Mouse (Mus musculus) heart, adult 2 months (tissue): ENCODE data around the gene Gm10959. TPM values are rescaled to one million over a fixed set of nuclear protein-coding genes. Genes with fewer than 3 reads are reported as not detected.
A peak's percentile ranks its signal among the peaks of the same experiment; 100 is the strongest.

ENCODE experiments used
- DNase-seq, 2 experiments: peaks; one replicate each; pipeline ENCODE4 v3.0.0; 2021
- H3K27ac ChIP-seq: fragments of 200-600 bp; 2 replicates; pipeline ENCODE4 v1.8.1; 2022
- H3K27me3 ChIP-seq: fragments of 200-500 bp; 2 replicates; pipeline ENCODE4 v1.6.1; 2012; ENCODE audit warnings: mild to moderate bottlenecking, low read length, inconsistent platforms, mixed read lengths; ENCODE audit not compliant: control insufficient read depth, insufficient read depth
- H3K36me3 ChIP-seq: fragments of 200-500 bp; 2 replicates; pipeline ENCODE4 v1.6.1; 2012; ENCODE audit warnings: low read length, inconsistent platforms; ENCODE audit not compliant: control insufficient read depth, insufficient read depth
- H3K4me1 ChIP-seq: fragments of 200-500 bp; 2 replicates; pipeline ENCODE4 v1.6.1; 2011; ENCODE audit warnings: low read length; ENCODE audit not compliant: control insufficient read depth, insufficient read depth
- H3K4me3 ChIP-seq: fragments of 200-600 bp; 2 replicates; pipeline ENCODE4 v1.8.1; 2022
- H3K79me2 ChIP-seq: fragments of 200-500 bp; replicated peaks from 2 replicates; pipeline ENCODE4 v1.6.1; 2012; ENCODE audit warnings: mild to moderate bottlenecking, inconsistent platforms, low read length, moderate library complexity, mixed read lengths; ENCODE audit not compliant: control insufficient read depth, insufficient read depth
- H3K9ac ChIP-seq: fragments of 200-500 bp; 2 replicates; pipeline ENCODE4 v1.6.1; 2012; ENCODE audit warnings: low read depth, mild to moderate bottlenecking, control low read depth, inconsistent platforms, low read length, mixed read lengths
- CTCF ChIP-seq: fragments of 200-600 bp; IDR thresholded peaks from 2 replicates; pipeline ENCODE4 v1.8.1; 2022; ENCODE audit warnings: antibody characterized with exemption, mild to moderate bottlenecking, moderate library complexity
- EP300 ChIP-seq: fragments of 200-500 bp; IDR thresholded peaks from 2 replicates; pipeline ENCODE4 v1.6.1; 2011; ENCODE audit warnings: low read depth, low read length, control low read depth; ENCODE audit not compliant: insufficient read depth
- POLR2A ChIP-seq: fragments of 200-500 bp; IDR thresholded peaks from 2 replicates; pipeline ENCODE4 v1.6.1; 2011; ENCODE audit warnings: mild to moderate bottlenecking, low read depth, low read length, control low read depth; ENCODE audit not compliant: insufficient read depth
- WGBS: fragments of 180-500 bp; shearing (Covaris S2); methylation state at CpG from one replicate; pipeline ENCODE4 v1.1.7; 2018; 5-methylcytosine and 5-hydroxymethylcytosine counted together
- intact Hi-C: fragments of 180-260 bp; cut with DNase I; formaldehyde crosslinking; loops from one replicate; pipeline ENCODE4 v1.15.1; 2025
- polyA plus RNA-seq: library from polyadenylated mRNA; depleted of rRNA; stranded (reverse); fragments of >200 nt; gene quantifications from 2 replicates; pipeline ENCODE4 v1.2.3, GENCODE M21; 2012
- total RNA-seq, 2 experiments: library from RNA; stranded (reverse); gene quantifications; 2 replicates each; pipeline ENCODE4 v1.2.3; 2021

Gm10959 gene
- total and polyA plus RNA-seq, 3 experiments, result not detected

DNA sequence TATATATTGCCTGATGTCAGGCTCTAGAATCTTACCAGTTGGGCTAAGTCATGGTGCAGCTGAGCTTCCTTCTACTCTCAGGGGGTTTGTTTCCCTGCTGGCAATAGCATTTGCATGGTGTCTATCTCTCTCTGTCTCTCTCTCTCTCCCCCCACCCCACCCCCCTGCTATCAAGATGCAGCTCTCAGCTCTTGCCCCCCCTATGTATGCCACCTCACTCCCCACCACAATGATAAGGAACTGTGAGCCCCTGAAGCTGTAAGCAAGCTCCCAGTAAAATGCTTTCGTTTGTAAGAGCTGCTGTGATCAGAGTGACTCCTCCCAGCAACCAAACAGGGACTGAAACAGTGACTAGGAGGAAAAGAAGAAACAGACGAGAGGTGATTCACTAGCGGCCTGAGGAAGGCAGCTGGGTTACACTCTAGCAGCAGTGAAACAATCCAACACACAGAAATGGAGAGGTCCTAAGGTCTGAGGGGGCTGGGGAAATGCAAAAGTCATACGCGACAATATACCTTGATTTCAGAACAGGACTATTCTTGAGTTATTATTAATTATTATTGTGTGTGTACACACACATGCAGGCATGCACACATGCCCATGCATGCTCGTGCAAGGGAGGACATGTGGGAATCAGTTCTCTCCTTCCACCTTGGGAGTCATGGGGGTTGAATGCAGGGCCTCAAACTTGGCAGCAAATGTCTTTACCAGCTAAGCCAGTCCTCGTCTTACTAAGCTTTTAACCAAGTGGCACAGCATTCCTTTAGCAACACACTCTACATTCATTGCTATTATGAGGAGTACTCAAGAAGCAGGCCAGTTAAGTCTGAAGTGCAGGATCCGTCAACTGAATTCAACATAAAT is 1.6 kb upstream of the Gm10959 start:
- Histone ChIP-seq H3K36me3 (no peaks in the 10 kb centered on the region), H3K4me3 (no peak overlapping the region), H3K27me3 (no peaks in the 10 kb centered on the region), H3K27ac (no peak overlapping the region), H3K4me1 (peaks cover 2% of the 10 kb centered on the region), H3K9ac (no peak overlapping the region), H3K79me2 (no peaks in the 10 kb centered on the region)
- DNase-seq, result no peak
- intact Hi-C loops, result loop anchor here (10.0 kb wide), 2 partner anchors 584 to 1626 kb away; partner anchors contain the start of gene Alg14
- WGBS, result 65% methylated on average over 8 of the region's 8 CpGs
- TF ChIP-seq EP300 (no peak), CTCF (no peak), POLR2A (no peak)

DNA sequence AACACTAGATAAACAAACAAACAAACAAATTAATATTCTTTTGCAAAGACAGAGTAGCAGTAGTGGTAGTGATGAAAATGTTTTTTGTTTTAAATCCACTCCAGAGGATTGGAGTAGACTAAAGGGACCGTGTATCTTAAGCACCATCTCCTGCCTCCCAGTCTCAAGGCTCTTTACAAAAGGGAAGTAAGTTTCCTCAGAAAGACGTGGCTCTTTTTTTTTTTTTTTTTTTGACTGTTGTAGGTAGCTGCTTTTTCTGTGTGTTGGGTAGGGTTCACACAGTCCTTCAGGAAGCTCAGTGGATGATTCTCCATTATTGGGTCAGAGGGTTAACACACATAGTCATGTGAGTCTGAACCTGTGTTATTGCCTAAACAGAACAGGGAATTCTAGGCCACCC is 488 bp downstream of the Gm10959 start:
- H3K4me3 ChIP-seq, result no peak overlapping the region
- no peak overlapping the region for H3K27ac ChIP-seq
- no peaks in the 10 kb centered on the region for H3K27me3 ChIP-seq
- no peak for TF ChIP-seq POLR2A
- TF ChIP-seq CTCF, result no peak
- no peaks in the 10 kb centered on the region for H3K36me3 ChIP-seq
- no peaks in the 10 kb centered on the region for H3K79me2 ChIP-seq
- H3K9ac ChIP-seq, result no peak overlapping the region
- H3K4me1 ChIP-seq, result no peaks in the 10 kb centered on the region
- intact Hi-C loops, result no loop called here
- no peak for DNase-seq
- 55% methylated on average over 2 of the region's 2 CpGs for WGBS

DNA sequence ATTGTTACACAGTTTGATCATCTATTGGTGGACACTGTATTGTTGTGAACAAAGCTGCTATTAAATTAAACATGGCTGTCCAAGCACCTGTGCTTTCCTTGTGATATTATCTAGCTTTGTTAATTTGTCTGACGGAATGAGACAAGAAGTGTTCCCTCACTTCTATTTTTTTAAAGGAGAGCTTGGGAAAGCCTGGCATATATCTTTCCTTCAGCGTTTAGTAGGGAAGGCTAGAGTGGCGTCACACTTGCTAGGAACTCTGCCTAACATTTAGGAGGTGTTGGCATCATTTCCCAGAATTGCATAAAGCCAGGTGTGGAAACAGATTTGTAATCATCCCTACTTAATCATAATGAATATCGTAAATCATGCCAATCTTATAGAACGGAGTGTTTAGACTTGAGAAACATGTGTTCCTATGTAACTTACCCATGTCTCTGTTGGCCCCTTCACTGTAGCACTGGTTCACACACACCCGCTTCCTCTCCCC is 2.9 kb downstream of the Gm10959 start:
- intact Hi-C loops, result no loop called here
- Histone ChIP-seq H3K9ac (no peak overlapping the region), H3K27ac (no peak overlapping the region), H3K27me3 (no peaks in the 10 kb centered on the region), H3K36me3 (no peaks in the 10 kb centered on the region), H3K4me3 (no peak overlapping the region), H3K4me1 (no peaks in the 10 kb centered on the region), H3K79me2 (no peaks in the 10 kb centered on the region)
- TF ChIP-seq CTCF (no peak), POLR2A (no peak), EP300 (no peak)
- 68% methylated on average over 6 of the region's 6 CpGs for WGBS
- no peak for DNase-seq

DNA sequence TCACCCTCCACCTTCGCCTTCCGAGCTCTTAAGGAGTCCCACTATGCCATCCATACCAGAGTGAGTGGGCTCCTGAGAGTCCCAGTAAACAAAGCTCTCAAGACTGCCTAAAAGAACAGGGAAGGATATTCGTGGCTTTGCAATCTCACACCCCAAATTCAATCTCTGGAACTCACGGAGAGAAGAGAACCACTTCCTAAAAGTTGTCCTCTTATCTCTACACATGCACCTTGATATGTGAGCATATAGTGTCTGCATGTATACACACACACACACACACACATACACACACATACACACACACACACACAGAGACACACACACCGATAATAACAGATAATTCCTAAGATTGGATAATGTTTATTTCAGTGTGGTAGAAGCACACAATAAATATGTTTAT is 3.7 kb downstream of the Gm10959 start:
- Histone ChIP-seq H3K27ac (no peak overlapping the region), H3K79me2 (no peaks in the 10 kb centered on the region), H3K4me3 (no peak overlapping the region), H3K9ac (no peak overlapping the region), H3K36me3 (no peaks in the 10 kb centered on the region), H3K4me1 (no peaks in the 10 kb centered on the region), H3K27me3 (no peaks in the 10 kb centered on the region)
- intact Hi-C loops, result no loop called here
- no peak for DNase-seq
- WGBS, result 79% methylated on average over 5 of the region's 5 CpGs
- TF ChIP-seq POLR2A, result no peak
- no peak for TF ChIP-seq CTCF
- no peak for TF ChIP-seq EP300

DNA sequence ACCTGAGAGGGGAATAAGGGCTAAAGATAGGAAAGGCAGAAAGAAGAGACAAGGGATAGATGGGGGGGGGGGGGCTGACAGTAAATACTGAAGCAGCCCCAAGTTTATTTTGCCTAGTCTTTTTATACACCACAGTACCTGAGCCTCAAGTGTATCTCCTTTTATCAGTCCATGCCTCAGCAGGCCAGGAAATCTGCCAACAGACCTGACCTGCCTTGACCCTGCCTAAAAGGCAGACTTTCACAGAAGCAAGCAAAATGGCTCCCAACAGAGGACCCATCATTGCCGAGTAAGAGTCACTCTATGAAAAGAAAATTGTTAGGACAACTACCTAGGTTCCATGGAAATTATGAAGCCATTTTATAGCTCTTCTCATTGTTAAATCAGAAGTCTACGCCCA is 11.3 kb downstream of the Gm10959 start:
- no peak for DNase-seq
- H3K4me1 ChIP-seq, result no peaks in the 10 kb centered on the region
- H3K27me3 ChIP-seq, result no peaks in the 10 kb centered on the region
- WGBS, result 77% methylated on average over 2 of the region's 2 CpGs
- H3K36me3 ChIP-seq, result no peaks in the 10 kb centered on the region
- H3K27ac ChIP-seq, result no peak overlapping the region
- TF ChIP-seq POLR2A (no peak), EP300 (no peak), CTCF (no peak)
- H3K4me3 ChIP-seq, result no peak overlapping the region
- H3K79me2 ChIP-seq, result no peaks in the 10 kb centered on the region
- H3K9ac ChIP-seq, result no peak overlapping the region
- intact Hi-C loops, result no loop called here

DNA sequence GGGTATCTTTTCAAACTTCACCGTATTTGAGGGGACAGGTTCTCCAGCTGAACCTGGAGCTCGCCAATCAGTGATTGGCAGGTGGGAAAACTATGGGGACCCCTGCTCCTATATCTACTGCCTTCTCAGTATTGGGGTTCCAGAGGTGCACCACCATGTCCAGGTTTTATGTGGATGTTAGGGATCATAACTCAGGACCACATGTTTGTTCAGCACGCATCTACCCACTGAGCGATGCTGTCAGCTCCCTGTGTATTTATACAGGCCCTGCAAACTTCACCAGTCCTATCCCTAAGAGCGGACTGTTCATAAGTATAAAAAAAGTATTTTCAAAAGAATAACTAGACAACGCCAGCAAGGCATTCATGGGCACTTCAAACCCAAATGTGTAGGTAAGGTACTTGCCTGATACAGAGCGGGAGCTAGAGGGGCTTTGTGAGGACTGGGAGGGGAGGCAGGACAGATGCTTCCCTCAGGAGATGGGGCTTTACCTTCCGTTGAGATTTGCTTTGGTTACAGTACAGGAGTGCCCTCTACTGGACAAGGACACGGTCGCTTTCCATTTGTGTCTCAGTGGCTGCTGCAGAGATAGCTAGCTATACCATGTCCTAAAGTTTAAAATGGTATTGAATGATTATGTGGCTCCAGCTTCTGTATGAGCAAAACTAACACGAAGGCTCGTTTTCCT is 15.3 kb downstream of the Gm10959 start:
- no peak overlapping the region for H3K27ac ChIP-seq
- DNase-seq, result no peak
- intact Hi-C loops, result loop anchor here (2.0 kb wide), 1 partner anchor 255 kb away; no protein-coding TSS in a partner anchor
- no peaks in the 10 kb centered on the region for H3K79me2 ChIP-seq
- H3K4me3 ChIP-seq, result no peak overlapping the region
- no peak overlapping the region for H3K9ac ChIP-seq
- TF ChIP-seq POLR2A, result no peak
- no peak for TF ChIP-seq EP300
- TF ChIP-seq CTCF, result peak; percentile 86
- H3K36me3 ChIP-seq, result no peaks in the 10 kb centered on the region
- WGBS, result 38% methylated on average over 12 of the region's 12 CpGs
- no peaks in the 10 kb centered on the region for H3K4me1 ChIP-seq
- no peaks in the 10 kb centered on the region for H3K27me3 ChIP-seq
